In the genomic region with DNA sequence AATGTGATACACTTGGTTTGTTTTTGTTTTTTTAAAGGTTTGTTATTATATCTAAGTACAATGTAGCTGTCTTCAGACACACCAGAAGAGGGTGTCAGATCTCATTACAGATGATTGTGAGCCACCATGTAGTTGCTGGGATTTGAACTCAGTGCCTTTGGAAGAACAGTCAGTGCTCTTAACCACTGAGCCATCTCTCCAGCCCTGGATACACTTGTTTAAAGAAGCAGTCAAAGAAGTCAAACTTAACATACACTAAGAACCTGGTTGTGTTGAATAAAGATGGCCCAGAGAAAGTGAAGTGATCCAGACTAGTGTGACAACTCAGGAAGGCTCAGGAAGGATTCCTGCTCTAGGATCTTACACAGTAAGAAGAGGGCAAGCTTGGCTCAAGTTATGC, we compare ENCODE assay signal across 36 mouse cellular contexts. TPM values are rescaled to one million over a fixed set of nuclear protein-coding genes. Genes with fewer than 3 reads are reported as not detected.
"Had no signal": no experiment of that assay in that cellular context is flagged by ENCODE, and none has a peak within 500 bp of the region (broad histone marks: within the 10 kb centered on the region; RNA-seq: fewer than 3 reads in every experiment).

No protein-coding gene starts in this region.

RNA-seq across cellular contexts. Expression of a gene that starts 26.6 kb away (rescaled TPM):
- total RNA-seq: gastrocnemius, adult 18-20 months; gastrocnemius, adult 8-10 months; gastrocnemius, postnatal 14 days; gastrocnemius, postnatal 36 days; heart, adult 18-20 months; heart, adult 8-10 months; heart, postnatal 14 days; heart, postnatal 36 days; hematopoietic stem cell, adult 5-6 weeks; hindbrain, postnatal 0 days; layer of hippocampus, adult 18-20 months; layer of hippocampus, adult 8-10 months; layer of hippocampus, postnatal 14 days; layer of hippocampus, postnatal 36 days; left cerebral cortex, adult 18-20 months; left cerebral cortex, adult 8-10 months; left cerebral cortex, postnatal 10 days; left cerebral cortex, postnatal 25 days; left cerebral cortex, postnatal 4 days had no signal
- polyA plus RNA-seq: gonadal fat pad, adult 2 months; heart, embryonic 11.5 days; heart, embryonic 13.5 days; heart, embryonic 15.5 days; heart, postnatal 0 days; hindbrain, embryonic 11.5 days; hindbrain, embryonic 13.5 days; hindbrain, postnatal 0 days; intestine, embryonic 14.5 days; intestine, embryonic 16.5 days; kidney, adult 2 months; kidney, embryonic 15.5 days; kidney, postnatal 0 days; large intestine, adult 2 months; limb, embryonic 11.5 days; limb, embryonic 13.5 days; limb, embryonic 15.5 days had no signal

RNA-seq across cellular contexts. Expression of a gene that starts 48.4 kb away (rescaled TPM):
- total RNA-seq: gastrocnemius, adult 18-20 months; gastrocnemius, adult 8-10 months; gastrocnemius, postnatal 14 days; gastrocnemius, postnatal 36 days; heart, adult 18-20 months; heart, adult 8-10 months; heart, postnatal 14 days; heart, postnatal 36 days; hematopoietic stem cell, adult 5-6 weeks; hindbrain, postnatal 0 days; layer of hippocampus, adult 18-20 months; layer of hippocampus, adult 8-10 months; layer of hippocampus, postnatal 14 days; layer of hippocampus, postnatal 36 days; left cerebral cortex, adult 18-20 months; left cerebral cortex, adult 8-10 months; left cerebral cortex, postnatal 10 days; left cerebral cortex, postnatal 25 days; left cerebral cortex, postnatal 4 days had no signal
- polyA plus RNA-seq: gonadal fat pad, adult 2 months; heart, embryonic 11.5 days; heart, embryonic 13.5 days; heart, embryonic 15.5 days; heart, postnatal 0 days; hindbrain, embryonic 11.5 days; hindbrain, embryonic 13.5 days; hindbrain, embryonic 15.5 days; hindbrain, postnatal 0 days; intestine, embryonic 14.5 days; intestine, embryonic 16.5 days; kidney, adult 2 months; kidney, embryonic 15.5 days; kidney, postnatal 0 days; large intestine, adult 2 months; limb, embryonic 11.5 days; limb, embryonic 13.5 days; limb, embryonic 15.5 days had no signal

RNA-seq across cellular contexts. Expression of a gene that starts 53.7 kb away (rescaled TPM):
- total RNA-seq: gastrocnemius, adult 18-20 months; gastrocnemius, adult 8-10 months; gastrocnemius, postnatal 14 days; gastrocnemius, postnatal 36 days; heart, adult 18-20 months; heart, adult 8-10 months; heart, postnatal 14 days; heart, postnatal 36 days; hematopoietic stem cell, adult 5-6 weeks; layer of hippocampus, adult 18-20 months; layer of hippocampus, adult 8-10 months; layer of hippocampus, postnatal 14 days; layer of hippocampus, postnatal 36 days; left cerebral cortex, adult 18-20 months; left cerebral cortex, adult 8-10 months; left cerebral cortex, postnatal 10 days; left cerebral cortex, postnatal 25 days; left cerebral cortex, postnatal 4 days had no signal
- polyA plus RNA-seq: gonadal fat pad, adult 2 months; heart, embryonic 11.5 days; heart, embryonic 13.5 days; heart, embryonic 15.5 days; hindbrain, embryonic 11.5 days; hindbrain, embryonic 13.5 days; hindbrain, embryonic 15.5 days; hindbrain, postnatal 0 days; intestine, embryonic 14.5 days; kidney, embryonic 15.5 days; kidney, postnatal 0 days; limb, embryonic 11.5 days; limb, embryonic 13.5 days; limb, embryonic 15.5 days had no signal
